Mouse (Mus musculus) MEL (cell line): ENCODE data around the gene H2-Ob. TPM values are rescaled to one million over a fixed set of nuclear protein-coding genes. Genes with fewer than 3 reads are reported as not detected.

ENCODE experiments used
- DNase-seq: peaks from one replicate; pipeline ENCODE4 v3.0.0; 2011; ENCODE audit warnings: low read depth, low spot score
- H3K27ac ChIP-seq: 2 replicates; pipeline ENCODE4 v1.5.1; 2012; ENCODE audit warnings: low read depth, mild to moderate bottlenecking, control low read depth, low read length, moderate library complexity; ENCODE audit not compliant: control insufficient read depth
- H3K27me3 ChIP-seq, 2 experiments: fragments of 150-350 bp in 1 of 2; sonication (generic) in 1 of 2; 2 replicates each; pipeline ENCODE4 v1.6.1; 2012; ENCODE audit warnings: low read length in 2 of 2, mild to moderate bottlenecking in 2 of 2, improper control_type of control experiment in 1 of 2, moderate library complexity in 1 of 2; ENCODE audit not compliant: insufficient read depth in 2 of 2, control insufficient read depth in 1 of 2
- H3K36me3 ChIP-seq, 2 experiments: 2 replicates each; pipeline ENCODE4 v1.6.1; 2012 to 2014; ENCODE audit warnings: low read length in 2 of 2, improper control_type of control experiment in 1 of 2, inconsistent platforms in 1 of 2, mild to moderate bottlenecking in 1 of 2; ENCODE audit not compliant: insufficient read depth in 2 of 2, control insufficient read depth in 1 of 2
- H3K4me1 ChIP-seq, 2 experiments: fragments of 150-350 bp in 1 of 2; sonication (generic) in 1 of 2; 2 replicates each; pipeline ENCODE4 v1.6.1; 2012; ENCODE audit warnings: low read length in 2 of 2, improper control_type of control experiment in 1 of 2, mild to moderate bottlenecking in 1 of 2; ENCODE audit not compliant: insufficient read depth in 2 of 2, control insufficient read depth in 1 of 2
- H3K4me3 ChIP-seq, 2 experiments: fragments of 150-350 bp in 1 of 2; sonication (generic) in 1 of 2; 2 replicates each; pipeline ENCODE4 v1.5.1; 2012; ENCODE audit warnings: low read depth in 2 of 2, low read length in 2 of 2, mild to moderate bottlenecking in 2 of 2, moderate library complexity in 2 of 2, control low read depth in 1 of 2, improper control_type of control experiment in 1 of 2; ENCODE audit not compliant: control insufficient read depth in 1 of 2, insufficient read depth in 1 of 2
- H3K79me2 ChIP-seq: 2 replicates; pipeline ENCODE4 v1.6.1; 2012; ENCODE audit warnings: mild to moderate bottlenecking, low read length, moderate library complexity; ENCODE audit not compliant: control insufficient read depth, poor library complexity, insufficient read depth
- H3K9ac ChIP-seq: 2 replicates; pipeline ENCODE4 v1.6.1; 2012; ENCODE audit warnings: low read depth, mild to moderate bottlenecking, control low read depth, low read length, moderate library complexity; ENCODE audit not compliant: control insufficient read depth, poor library complexity, severe bottlenecking
- H3K9me3 ChIP-seq: fragments of 150-350 bp; sonication (generic); replicated peaks from 2 replicates; pipeline ENCODE4 v1.6.1; 2012; ENCODE audit warnings: mild to moderate bottlenecking, low read length, improper control_type of control experiment, moderate library complexity; ENCODE audit not compliant: insufficient read depth
- BHLHE40 ChIP-seq: IDR thresholded peaks from 2 replicates; pipeline ENCODE4 v1.6.1; 2012; ENCODE audit warnings: low read depth, mild to moderate bottlenecking, inconsistent platforms, low read length, improper control_type of control experiment, borderline replicate concordance
- CHD1 ChIP-seq: IDR thresholded peaks from 2 replicates; pipeline ENCODE4 v1.6.1; 2012; ENCODE audit warnings: low read depth, mild to moderate bottlenecking, inconsistent platforms, low read length, improper control_type of control experiment
- CHD2 ChIP-seq: IDR thresholded peaks from 2 replicates; pipeline ENCODE4 v1.6.1; 2011; ENCODE audit warnings: low read length, improper control_type of control experiment
- CTCF ChIP-seq, 3 experiments: IDR thresholded peaks in 2 of 3; conservative IDR thresholded peaks in 1 of 3; 2 replicates each; pipeline ENCODE4 v1.5.1; 2011 to 2012; ENCODE audit warnings: low read length in 3 of 3, low read depth in 2 of 3, mild to moderate bottlenecking in 2 of 3, improper control_type of control experiment in 1 of 3, inconsistent platforms in 1 of 3, mixed read lengths in 1 of 3, moderate library complexity in 1 of 3; ENCODE audit not compliant: control insufficient read depth in 1 of 3, insufficient read depth in 1 of 3, poor library complexity in 1 of 3, severe bottlenecking in 1 of 3
- ELF1 ChIP-seq: IDR thresholded peaks from 2 replicates; pipeline ENCODE4 v1.6.1; 2014; ENCODE audit warnings: low read depth, mild to moderate bottlenecking, inconsistent platforms, low read length, improper control_type of control experiment, moderate library complexity
- ETS1 ChIP-seq: IDR thresholded peaks from 2 replicates; pipeline ENCODE4 v1.6.1; 2012; ENCODE audit warnings: low read depth, mild to moderate bottlenecking, inconsistent platforms, low read length, improper control_type of control experiment, moderate library complexity
- GABPA ChIP-seq: IDR thresholded peaks from 2 replicates; pipeline ENCODE4 v1.6.1; 2012; ENCODE audit warnings: low read depth, mild to moderate bottlenecking, inconsistent platforms, low read length, improper control_type of control experiment, moderate library complexity
- GATA1 ChIP-seq: IDR thresholded peaks from 2 replicates; pipeline ENCODE4 v1.6.1; 2011; ENCODE audit warnings: low read depth, low read length, improper control_type of control experiment
- JUND ChIP-seq: IDR thresholded peaks from 2 replicates; pipeline ENCODE4 v1.6.1; 2011; ENCODE audit warnings: low read depth, mild to moderate bottlenecking, improper control_type of control experiment, low read length
- KAT2A ChIP-seq: conservative IDR thresholded peaks from 2 replicates; pipeline ENCODE4 v1.6.1; 2012; ENCODE audit warnings: low read depth, low read length, improper control_type of control experiment, inconsistent platforms
- MAFK ChIP-seq: IDR thresholded peaks from 2 replicates; pipeline ENCODE4 v1.6.1; 2011; ENCODE audit warnings: low read depth, mild to moderate bottlenecking, low read length, improper control_type of control experiment, borderline replicate concordance
- MAX ChIP-seq: IDR thresholded peaks from 2 replicates; pipeline ENCODE4 v1.6.1; 2011; ENCODE audit warnings: low read length, improper control_type of control experiment
- MAZ ChIP-seq: IDR thresholded peaks from 2 replicates; pipeline ENCODE4 v1.6.1; 2012; ENCODE audit warnings: low read depth, mild to moderate bottlenecking, inconsistent platforms, low read length, improper control_type of control experiment
- MEF2A ChIP-seq: IDR thresholded peaks from 2 replicates; pipeline ENCODE4 v1.6.1; 2014; ENCODE audit warnings: low read depth, mild to moderate bottlenecking, inconsistent platforms, low read length, improper control_type of control experiment; ENCODE audit not compliant: poor library complexity, insufficient replicate concordance, severe bottlenecking; ENCODE audit errors: extremely low read depth
- MXI1 ChIP-seq: IDR thresholded peaks from 2 replicates; pipeline ENCODE4 v1.6.1; 2011; ENCODE audit warnings: mild to moderate bottlenecking, low read depth, low read length, improper control_type of control experiment
- MYC ChIP-seq: IDR thresholded peaks from 2 replicates; pipeline ENCODE4 v1.6.1; 2011; ENCODE audit warnings: low read depth, mild to moderate bottlenecking, low read length, improper control_type of control experiment, moderate library complexity
- NRF1 ChIP-seq: IDR thresholded peaks from 2 replicates; pipeline ENCODE4 v1.6.1; 2014; ENCODE audit warnings: low read depth, mild to moderate bottlenecking, inconsistent platforms, low read length, improper control_type of control experiment, moderate library complexity; ENCODE audit not compliant: poor library complexity, insufficient read depth, severe bottlenecking
- POLR2A ChIP-seq, 2 experiments: IDR thresholded peaks; 2 replicates each; pipeline ENCODE4 v1.6.1; 2011 to 2012; ENCODE audit warnings: low read length in 2 of 2, mild to moderate bottlenecking in 2 of 2, control low read depth in 1 of 2, improper control_type of control experiment in 1 of 2, low read depth in 1 of 2, moderate library complexity in 1 of 2; ENCODE audit not compliant: control insufficient read depth in 1 of 2, insufficient read depth in 1 of 2, poor library complexity in 1 of 2
- POLR2AphosphoS2 ChIP-seq: IDR thresholded peaks from 2 replicates; pipeline ENCODE4 v1.6.1; 2011; ENCODE audit warnings: low read length, improper control_type of control experiment
- RAD21 ChIP-seq: IDR thresholded peaks from 2 replicates; pipeline ENCODE4 v1.6.1; 2011; ENCODE audit warnings: mild to moderate bottlenecking, low read depth, low read length, improper control_type of control experiment
- TAL1 ChIP-seq: IDR thresholded peaks from 2 replicates; pipeline ENCODE4 v1.6.1; 2012; ENCODE audit warnings: mild to moderate bottlenecking, inconsistent platforms, low read length, moderate library complexity, mixed read lengths
- UBTF ChIP-seq: IDR thresholded peaks from 2 replicates; pipeline ENCODE4 v1.6.1; 2012; ENCODE audit warnings: low read depth, mild to moderate bottlenecking, inconsistent platforms, low read length, improper control_type of control experiment, moderate library complexity, borderline replicate concordance; ENCODE audit not compliant: insufficient read depth
- USF1 ChIP-seq: IDR thresholded peaks from 2 replicates; pipeline ENCODE4 v1.6.1; 2014; ENCODE audit warnings: low read depth, mild to moderate bottlenecking, inconsistent platforms, low read length, improper control_type of control experiment, moderate library complexity
- USF2 ChIP-seq, 2 experiments: IDR thresholded peaks; 2 replicates each; pipeline ENCODE4 v1.6.1; 2011 to 2012; ENCODE audit warnings: improper control_type of control experiment in 2 of 2, low read length in 2 of 2, borderline replicate concordance in 1 of 2, inconsistent platforms in 1 of 2, low read depth in 1 of 2, mild to moderate bottlenecking in 1 of 2; ENCODE audit not compliant: insufficient read depth in 1 of 2
- ZC3H11A ChIP-seq: IDR thresholded peaks from 2 replicates; pipeline ENCODE4 v1.6.1; 2012; ENCODE audit warnings: low read depth, mild to moderate bottlenecking, inconsistent platforms, low read length, improper control_type of control experiment
- ZKSCAN1 ChIP-seq: IDR thresholded peaks from 2 replicates; pipeline ENCODE4 v1.6.1; 2012; ENCODE audit warnings: low read depth, mild to moderate bottlenecking, inconsistent platforms, low read length, improper control_type of control experiment, moderate library complexity
- ZMIZ1 ChIP-seq: IDR thresholded peaks from 2 replicates; pipeline ENCODE4 v1.6.1; 2012; ENCODE audit warnings: low read depth, mild to moderate bottlenecking, inconsistent platforms, low read length, improper control_type of control experiment, moderate library complexity
- ZNF384 ChIP-seq: IDR thresholded peaks from 2 replicates; pipeline ENCODE4 v1.6.1; 2012; ENCODE audit warnings: low read depth, mild to moderate bottlenecking, inconsistent platforms, low read length, improper control_type of control experiment
- polyA plus RNA-seq, 2 experiments: library from polyadenylated mRNA; stranded (reverse) in 1 of 2; unstranded in 1 of 2; fragments of >175 nt in 1 of 2; fragments of >200 nt in 1 of 2; gene quantifications; 2 replicates each; pipeline versions ENCODE4 v1.2.1 to v1.2.4; 2012; ENCODE audit warnings: low replicate concordance in 2 of 2, low read depth in 1 of 2; ENCODE audit not compliant: insufficient read length in 2 of 2, insufficient read depth in 1 of 2, missing spikeins in 1 of 2
- total RNA-seq: library from RNA; depleted of rRNA; stranded (reverse); fragments of 300-350 nt; gene quantifications from 2 replicates; pipeline ENCODE4 v1.2.3, GENCODE M21; 2012; rRNA removed

H2-Ob gene
- 0.75 and 0.81 TPM in 2 replicates for total RNA-seq
- polyA plus RNA-seq, result 1 to 10 TPM in 1 of 2 experiments, not detected in 1; 2.0 TPM

GRCm38 (mm10) chr17:34238706-34239105 is at the start of gene H2-Ob:
Gene H2-Ob, plus strand, starts transcription at chr17:34238903.
- peaks cover 0 to 2% of the 10 kb centered on the region in 2 experiments; a peak in 1 of 4 replicates for H3K4me1 ChIP-seq
- no peaks in the 10 kb centered on the region for H3K9me3 ChIP-seq
- H3K79me2 ChIP-seq, result no peaks in the 10 kb centered on the region
- DNase-seq, result peak; percentile 87
- H3K36me3 ChIP-seq, result peaks cover 0 to 4% of the 10 kb centered on the region in 2 experiments; a peak in 2 of 4 replicates
- peak within 1 kb of the TSS; percentile 30 to 55 for H3K4me3 ChIP-seq
- peak within 1 kb of the TSS; percentile 69 for H3K27ac ChIP-seq
- TF ChIP-seq ELF1 (no peak), MAFK (no peak), KAT2A (no peak), CHD2 (peak; percentile 98), MXI1 (no peak), ZNF384 (peak; percentile 99), GATA1 (0 out of 2 replicates have a peak, but pooled peaks have one; percentile 5), POLR2AphosphoS2 (no peak), CHD1 (no peak), MAX (no peak), ZC3H11A (no peak), MEF2A (no peak), MAZ (no peak), ETS1 (peak; percentile 58; the same call in 1 of the 2 replicates), JUND (no peak), ZKSCAN1 (peak; percentile 87; the same call in 1 of the 2 replicates), GABPA (no peak), UBTF (no peak), ZMIZ1 (no peak), TAL1 (no peak), USF2 (IDR thresholded peaks at IDR 0.05; ENCODE audit: borderline replicate concordance in 1 of 2, insufficient read depth in 1 of 2, low read depth in 1 of 2, low read length in 2 of 2) (no peak), RAD21 (no peak), CTCF (IDR thresholded peaks at IDR 0.05 in 2 of 3, conservative IDR thresholded peaks at IDR 0.05 in 1 of 3; ENCODE audit: control insufficient read depth in 1 of 3, insufficient read depth in 1 of 3, low read depth in 2 of 3, low read length in 3 of 3, poor library complexity in 1 of 3, severe bottlenecking in 1 of 3) (no peak), USF1 (no peak), NRF1 (no peak), BHLHE40 (no peak), MYC (no peak), POLR2A (IDR thresholded peaks at IDR 0.05; ENCODE audit: control insufficient read depth in 1 of 2, insufficient read depth in 1 of 2, low read depth in 1 of 2, low read length in 2 of 2, poor library complexity in 1 of 2) (no peak)
- H3K9ac ChIP-seq, result peak within 1 kb of the TSS; percentile 43
- no peaks in the 10 kb centered on the region for H3K27me3 ChIP-seq
